Mouse (Mus musculus) stomach, embryonic 15.5 days (tissue): ENCODE results near the gene Olfr462. TPM values are rescaled to one million over a fixed set of nuclear protein-coding genes. Genes with fewer than 3 reads are reported as not detected.

ENCODE experiments used
- ATAC-seq: fragments of 200-750 bp; cut with Nextera tagmentation; 2 replicates; pipeline ENCODE4 v1.8.0; 2017; ENCODE audit warnings: low read depth, moderate number of reproducible peaks, moderate TSS enrichment; ENCODE audit not compliant: insufficient read depth, low FRiP score
- H3K27ac ChIP-seq: fragments of 300-500 bp; sonication (generic); 2 replicates; pipeline ENCODE4 v1.5.1; 2015; ENCODE audit warnings: mild to moderate bottlenecking, inconsistent platforms
- H3K27me3 ChIP-seq: fragments of 300-500 bp; sonication (generic); replicated peaks from 2 replicates; pipeline ENCODE4 v1.6.1; 2015; ENCODE audit warnings: inconsistent platforms
- H3K36me3 ChIP-seq: fragments of 300-500 bp; sonication (generic); 2 replicates; pipeline ENCODE4 v1.6.1; 2015; ENCODE audit warnings: inconsistent platforms
- H3K4me1 ChIP-seq: fragments of 300-500 bp; sonication (generic); 2 replicates; pipeline ENCODE4 v1.6.1; 2015; ENCODE audit warnings: inconsistent platforms
- H3K4me2 ChIP-seq: fragments of 300-500 bp; sonication (generic); 2 replicates; pipeline ENCODE4 v1.6.1; 2015; ENCODE audit warnings: mild to moderate bottlenecking, inconsistent platforms
- H3K4me3 ChIP-seq: fragments of 300-500 bp; sonication (generic); replicated peaks from 2 replicates; pipeline ENCODE4 v1.5.1; 2015; ENCODE audit warnings: inconsistent platforms
- H3K9ac ChIP-seq: fragments of 300-500 bp; sonication (generic); 2 replicates; pipeline ENCODE4 v1.6.1; 2015; ENCODE audit warnings: inconsistent platforms
- H3K9me3 ChIP-seq: fragments of 300-500 bp; sonication (generic); 2 replicates; pipeline ENCODE4 v1.6.1; 2016; ENCODE audit warnings: inconsistent platforms
- WGBS: fragments of 180-500 bp; shearing (Covaris S2); methylation state at CpG from one replicate; pipeline ENCODE4 v1.1.7; 2015; 5-methylcytosine and 5-hydroxymethylcytosine counted together
- polyA plus RNA-seq: library from polyadenylated mRNA; unstranded; fragments of >200 nt; fragmentation: Nextera tagmentation; extraction: Ambion mirVana; gene quantifications from 2 replicates; pipeline ENCODE4 v1.2.1, GENCODE M21; 2015

Gene Olfr462
- polyA plus RNA-seq, result not detected in 2 replicates

DNA sequence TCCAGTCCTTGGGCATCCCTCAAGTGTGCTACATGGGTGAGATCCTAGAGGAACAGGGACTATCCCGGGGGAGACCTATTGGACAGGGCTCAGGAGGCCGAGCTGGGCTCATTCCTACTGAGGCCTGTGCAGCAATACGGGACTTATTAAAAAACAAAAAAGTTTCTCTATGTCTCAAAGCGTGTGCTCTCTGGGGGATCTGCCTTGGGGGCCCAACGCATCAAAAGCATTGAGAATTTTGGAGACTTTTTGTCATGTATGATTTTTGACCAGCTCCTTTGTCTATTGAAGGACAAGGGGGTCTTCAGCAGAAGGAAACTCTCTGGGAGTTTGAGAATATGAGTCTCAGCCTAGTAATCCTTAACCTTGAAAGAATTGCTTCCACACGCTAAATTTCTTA lies at the start of gene Olfr462:
TSS of gene Olfr462 (minus strand) at position 101 of the 400 bp plus-strand sequence.
- no peaks in the 10 kb centered on the region for H3K36me3 ChIP-seq
- H3K9me3 ChIP-seq, result no peaks in the 10 kb centered on the region
- 84% methylated on average over 6 of the region's 6 CpGs for WGBS
- no peak within 1 kb of the TSS for H3K4me2 ChIP-seq
- no peaks in the 10 kb centered on the region for H3K4me1 ChIP-seq
- H3K27me3 ChIP-seq, result no peaks in the 10 kb centered on the region
- no peak within 1 kb of the TSS for H3K9ac ChIP-seq
- no peak within 1 kb of the TSS for H3K27ac ChIP-seq
- H3K4me3 ChIP-seq, result no peak within 1 kb of the TSS
- ATAC-seq, result no peak

DNA sequence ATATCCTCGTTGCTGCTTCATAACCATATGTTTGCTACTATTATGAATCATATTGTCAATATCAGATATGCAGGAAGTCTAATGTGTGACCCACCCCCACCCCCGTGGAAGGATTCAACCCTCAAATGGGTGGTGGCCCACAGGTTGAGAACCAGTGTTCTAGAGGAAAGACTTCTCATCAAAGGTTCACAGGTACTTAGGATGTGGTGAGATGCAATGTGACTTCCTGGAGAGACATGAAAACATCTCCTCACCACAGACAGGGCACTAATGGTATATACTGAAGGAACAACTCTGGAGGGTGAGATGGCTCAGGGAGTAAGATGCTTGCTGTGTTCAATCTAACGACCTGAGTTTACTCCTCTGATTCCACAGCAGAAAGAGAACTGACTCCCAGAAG lies 43.4 kb upstream of the Olfr462 start:
- WGBS, result 65% methylated on average over 3 of the region's 3 CpGs
- H3K9me3 ChIP-seq, result no peaks in the 10 kb centered on the region
- no peaks in the 10 kb centered on the region for H3K27me3 ChIP-seq
- H3K4me2 ChIP-seq, result no peak overlapping the region
- no peak overlapping the region for H3K4me3 ChIP-seq
- no peak for ATAC-seq
- no peak overlapping the region for H3K27ac ChIP-seq
- H3K9ac ChIP-seq, result no peak overlapping the region
- H3K4me1 ChIP-seq, result no peaks in the 10 kb centered on the region
- H3K36me3 ChIP-seq, result no peaks in the 10 kb centered on the region

DNA sequence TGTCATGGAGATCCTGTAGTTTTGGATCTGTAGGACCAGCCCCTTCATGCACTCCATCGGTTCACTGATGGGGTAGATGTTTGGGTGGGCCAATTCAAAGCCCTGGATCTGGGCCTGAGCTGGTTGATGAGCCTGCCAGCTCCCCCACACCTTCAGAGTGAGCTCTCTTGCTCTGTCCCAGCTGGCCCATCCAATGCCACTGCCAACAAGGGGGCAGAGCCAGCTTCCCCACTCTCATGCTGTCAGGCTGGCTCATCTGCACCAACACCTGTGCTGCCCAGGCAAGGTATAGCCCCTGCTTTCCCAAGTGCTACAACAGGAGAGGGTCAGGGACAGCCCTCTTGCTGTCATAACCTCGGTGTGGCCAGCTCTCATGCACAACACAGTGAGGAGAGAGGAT lies 41.7 kb upstream of the Olfr462 start:
- 78% methylated on average over 2 of the region's 2 CpGs for WGBS
- H3K27ac ChIP-seq, result no peak overlapping the region
- no peak overlapping the region for H3K4me3 ChIP-seq
- no peaks in the 10 kb centered on the region for H3K4me1 ChIP-seq
- no peak overlapping the region for H3K9ac ChIP-seq
- H3K4me2 ChIP-seq, result no peak overlapping the region
- no peak for ATAC-seq
- H3K36me3 ChIP-seq, result no peaks in the 10 kb centered on the region
- H3K27me3 ChIP-seq, result no peaks in the 10 kb centered on the region
- no peaks in the 10 kb centered on the region for H3K9me3 ChIP-seq

DNA sequence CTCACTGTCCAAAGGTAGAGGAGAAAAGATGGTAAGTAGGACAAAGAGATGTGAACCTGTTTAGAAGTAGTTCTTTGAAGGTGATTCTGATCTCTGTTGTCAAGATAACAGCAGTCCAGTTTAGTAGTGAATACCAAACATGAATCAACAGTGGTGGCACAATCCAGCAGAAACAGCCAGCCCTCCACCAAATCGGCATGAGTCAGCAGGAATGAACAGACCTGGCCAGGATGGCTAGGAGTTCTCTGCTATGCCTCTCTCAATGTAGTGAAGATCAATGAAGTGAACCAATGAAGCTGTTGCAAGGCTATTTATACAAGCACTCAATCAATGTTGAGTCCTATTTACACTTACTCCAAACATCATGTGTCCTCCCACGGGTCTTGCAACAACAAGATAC lies 38.3 kb upstream of the Olfr462 start:
- Histone ChIP-seq H3K9ac (no peak overlapping the region), H3K4me2 (no peak overlapping the region), H3K4me3 (no peak overlapping the region), H3K9me3 (no peaks in the 10 kb centered on the region), H3K36me3 (no peaks in the 10 kb centered on the region), H3K4me1 (no peaks in the 10 kb centered on the region), H3K27me3 (no peaks in the 10 kb centered on the region), H3K27ac (no peak overlapping the region)
- WGBS, result 74% methylated on average over 2 of the region's 2 CpGs
- ATAC-seq, result no peak

DNA sequence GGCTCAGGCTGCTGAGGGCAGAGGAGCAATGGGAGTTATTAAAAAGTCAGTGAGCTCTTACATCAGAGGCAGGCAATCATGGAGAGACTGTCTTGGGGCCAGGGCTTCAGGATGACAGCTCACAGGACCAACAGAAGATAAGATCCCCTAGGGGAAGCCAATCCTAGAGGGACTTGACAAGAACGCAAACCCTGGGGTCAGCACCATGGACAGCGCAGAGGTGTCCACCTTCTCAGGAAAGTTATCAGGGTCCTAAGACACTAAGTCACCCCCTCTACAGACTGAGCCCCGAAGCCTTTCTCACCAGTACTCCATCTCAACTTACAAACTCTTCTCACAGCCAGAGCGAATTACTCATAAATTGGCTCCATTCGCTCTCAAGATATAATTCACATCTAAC lies 28.9 kb upstream of the Olfr462 start, which contains the start of gene Olfr464:
TSS of gene Olfr464 (minus strand) at position 2 of the 400 bp plus-strand sequence.
- Histone ChIP-seq H3K27me3 (no peaks in the 10 kb centered on the region), H3K4me1 (no peaks in the 10 kb centered on the region), H3K4me3 (no peak within 1 kb of the TSS), H3K36me3 (no peaks in the 10 kb centered on the region), H3K4me2 (no peak within 1 kb of the TSS), H3K9me3 (no peaks in the 10 kb centered on the region), H3K9ac (no peak within 1 kb of the TSS), H3K27ac (no peak within 1 kb of the TSS)
- ATAC-seq, result no peak
- WGBS, result 33% methylated on average over 5 of the region's 5 CpGs

DNA sequence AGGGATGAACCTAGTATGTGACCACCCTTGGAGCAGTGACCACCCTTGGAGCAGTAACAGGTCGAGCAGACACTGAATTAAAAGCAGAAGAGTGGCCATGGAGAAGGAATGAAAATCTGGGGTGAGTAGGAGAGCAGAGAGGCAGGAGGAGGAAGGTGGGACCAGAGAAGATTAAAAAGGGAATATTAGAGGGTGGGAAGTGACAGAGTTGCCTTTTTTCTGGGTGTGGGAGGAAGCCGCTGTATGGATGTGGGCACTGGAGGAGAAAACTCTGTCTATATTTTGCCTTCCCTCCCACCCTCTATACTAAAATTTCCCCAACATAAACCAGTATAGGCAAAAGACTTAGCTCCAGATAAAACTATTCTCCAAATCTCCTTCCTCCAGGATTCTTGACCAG lies 28.2 kb upstream of the Olfr462 start:
- Histone ChIP-seq H3K36me3 (no peaks in the 10 kb centered on the region), H3K9me3 (no peaks in the 10 kb centered on the region), H3K27ac (no peak overlapping the region), H3K4me2 (no peak overlapping the region), H3K9ac (no peak overlapping the region), H3K4me3 (no peak overlapping the region), H3K4me1 (no peaks in the 10 kb centered on the region), H3K27me3 (no peaks in the 10 kb centered on the region)
- no peak for ATAC-seq
- 67% methylated on average over 2 of the region's 2 CpGs for WGBS

DNA sequence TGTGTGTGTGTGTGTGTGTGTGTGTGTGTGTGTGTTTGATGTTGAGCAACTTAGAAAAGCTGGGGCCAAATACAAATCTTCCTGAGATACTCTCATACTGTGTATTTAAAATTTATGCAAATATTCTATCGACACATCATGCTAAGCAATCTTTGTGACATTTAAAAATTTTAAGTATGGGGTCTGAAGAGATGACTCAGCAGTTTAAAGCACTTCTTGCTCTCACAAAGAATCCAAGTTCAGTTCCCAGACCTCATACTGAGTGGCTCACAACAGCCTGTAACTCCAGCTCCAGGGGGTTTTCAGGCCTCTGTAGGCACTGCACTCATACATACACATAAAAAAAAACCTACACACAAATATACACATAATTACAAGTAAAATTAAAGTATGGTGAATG lies 23.9 kb upstream of the Olfr462 start:
- no peaks in the 10 kb centered on the region for H3K27me3 ChIP-seq
- H3K9ac ChIP-seq, result no peak overlapping the region
- no peak overlapping the region for H3K4me2 ChIP-seq
- WGBS, result 95% methylated on average over 1 of the region's 1 CpGs
- H3K27ac ChIP-seq, result no peak overlapping the region
- no peaks in the 10 kb centered on the region for H3K4me1 ChIP-seq
- H3K36me3 ChIP-seq, result no peaks in the 10 kb centered on the region
- no peak for ATAC-seq
- H3K9me3 ChIP-seq, result no peaks in the 10 kb centered on the region
- no peak overlapping the region for H3K4me3 ChIP-seq

DNA sequence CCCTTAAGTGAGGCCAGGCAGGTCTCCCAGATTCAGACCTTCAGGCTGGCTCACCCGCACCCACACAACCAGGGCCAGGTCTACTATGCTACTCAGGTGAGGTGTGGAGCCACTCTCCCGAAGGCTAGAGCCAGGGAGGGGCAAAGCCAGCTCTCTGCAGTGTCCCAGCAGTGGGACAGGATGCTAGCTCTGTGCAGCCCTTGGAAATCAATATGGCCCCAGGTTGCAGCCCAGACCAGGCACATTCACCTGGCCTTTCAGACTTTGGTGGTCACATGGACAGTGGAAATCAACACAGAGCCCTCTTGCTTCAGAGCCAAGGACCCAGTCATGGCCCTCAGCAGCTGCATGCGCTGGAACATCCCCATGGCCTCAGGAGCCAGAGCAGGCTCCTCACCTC lies 12.3 kb upstream of the Olfr462 start:
- 71% methylated on average over 3 of the region's 3 CpGs for WGBS
- no peak overlapping the region for H3K4me2 ChIP-seq
- H3K4me1 ChIP-seq, result no peaks in the 10 kb centered on the region
- ATAC-seq, result no peak
- H3K9ac ChIP-seq, result no peak overlapping the region
- H3K36me3 ChIP-seq, result no peaks in the 10 kb centered on the region
- H3K4me3 ChIP-seq, result no peak overlapping the region
- H3K27me3 ChIP-seq, result no peaks in the 10 kb centered on the region
- H3K27ac ChIP-seq, result no peak overlapping the region
- H3K9me3 ChIP-seq, result no peaks in the 10 kb centered on the region

DNA sequence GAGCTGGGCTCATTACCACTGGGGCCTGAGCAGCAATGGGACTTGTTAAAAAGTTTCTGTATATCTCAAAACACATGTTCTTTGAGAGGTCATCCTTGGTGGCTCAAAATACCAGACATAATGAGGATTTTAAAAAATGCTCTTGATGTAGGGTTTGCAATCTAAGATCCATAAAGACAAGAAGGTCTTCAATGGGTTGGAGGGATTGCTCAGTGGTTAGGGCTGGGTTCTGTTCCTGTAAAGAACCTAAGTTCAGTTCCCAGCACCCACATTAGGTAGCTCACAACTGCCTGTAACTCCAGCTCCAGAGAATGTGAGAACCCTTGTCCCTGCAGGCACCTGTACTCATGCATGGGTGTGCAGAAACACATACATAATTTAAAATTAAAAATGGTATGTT lies 5.2 kb upstream of the Olfr462 start, which contains the start of gene Olfr463:
TSS of gene Olfr463 (minus strand) at position 101 of the 400 bp plus-strand sequence.
- Histone ChIP-seq H3K4me3 (no peak within 1 kb of the TSS), H3K36me3 (no peaks in the 10 kb centered on the region), H3K9me3 (no peaks in the 10 kb centered on the region), H3K9ac (no peak within 1 kb of the TSS), H3K4me2 (no peak within 1 kb of the TSS), H3K4me1 (no peaks in the 10 kb centered on the region), H3K27me3 (no peaks in the 10 kb centered on the region), H3K27ac (no peak within 1 kb of the TSS)
- no peak for ATAC-seq

DNA sequence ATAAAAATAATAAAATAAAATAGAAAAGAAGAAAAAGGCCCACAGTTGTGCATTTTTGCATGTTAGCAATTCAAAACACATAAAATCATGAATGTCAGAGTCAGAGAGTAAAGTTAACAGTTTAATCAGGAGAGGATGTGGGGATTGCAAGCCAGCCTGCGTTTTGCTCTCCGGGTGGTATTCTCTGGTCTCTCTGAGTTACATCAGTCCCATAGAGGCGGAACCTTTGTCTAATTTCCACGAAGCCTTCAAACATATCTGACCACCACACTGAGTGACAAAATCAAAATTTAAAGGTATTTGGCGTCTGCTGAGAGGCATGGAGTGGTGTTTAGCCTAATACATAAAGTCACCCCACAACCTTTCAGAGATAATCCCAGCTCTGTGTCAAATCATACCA lies 7.2 kb downstream of the Olfr462 start:
- Histone ChIP-seq H3K9me3 (no peaks in the 10 kb centered on the region), H3K36me3 (no peaks in the 10 kb centered on the region), H3K4me1 (no peaks in the 10 kb centered on the region), H3K9ac (no peak overlapping the region), H3K4me2 (no peak overlapping the region), H3K27me3 (no peaks in the 10 kb centered on the region), H3K4me3 (no peak overlapping the region), H3K27ac (no peak overlapping the region)
- 73% methylated on average over 5 of the region's 5 CpGs for WGBS
- ATAC-seq, result no peak

DNA sequence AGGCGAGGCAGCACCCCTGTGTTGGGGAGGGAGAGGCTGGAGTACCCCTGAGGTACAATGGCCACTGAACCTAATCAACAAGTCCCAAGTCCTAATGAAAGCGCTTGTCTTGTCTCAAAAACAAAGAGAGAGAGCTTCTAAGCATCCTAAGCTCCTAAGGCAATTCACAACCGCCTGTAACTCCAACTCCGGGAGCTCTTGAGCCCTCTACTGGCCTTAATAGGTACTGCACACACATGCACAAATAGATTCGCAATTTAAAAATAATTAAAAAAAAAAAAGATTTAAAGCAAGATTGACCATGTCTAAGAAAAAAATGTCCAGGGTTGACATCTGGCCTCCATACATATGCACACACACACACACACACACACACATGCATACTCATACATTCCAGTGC lies 8.6 kb downstream of the Olfr462 start:
- WGBS, result 44% methylated on average over 5 of the region's 5 CpGs
- Histone ChIP-seq H3K27me3 (no peaks in the 10 kb centered on the region), H3K36me3 (no peaks in the 10 kb centered on the region), H3K4me2 (no peak overlapping the region), H3K9ac (no peak overlapping the region), H3K27ac (no peak overlapping the region), H3K4me1 (no peaks in the 10 kb centered on the region), H3K4me3 (no peak overlapping the region), H3K9me3 (no peaks in the 10 kb centered on the region)
- ATAC-seq, result no peak

DNA sequence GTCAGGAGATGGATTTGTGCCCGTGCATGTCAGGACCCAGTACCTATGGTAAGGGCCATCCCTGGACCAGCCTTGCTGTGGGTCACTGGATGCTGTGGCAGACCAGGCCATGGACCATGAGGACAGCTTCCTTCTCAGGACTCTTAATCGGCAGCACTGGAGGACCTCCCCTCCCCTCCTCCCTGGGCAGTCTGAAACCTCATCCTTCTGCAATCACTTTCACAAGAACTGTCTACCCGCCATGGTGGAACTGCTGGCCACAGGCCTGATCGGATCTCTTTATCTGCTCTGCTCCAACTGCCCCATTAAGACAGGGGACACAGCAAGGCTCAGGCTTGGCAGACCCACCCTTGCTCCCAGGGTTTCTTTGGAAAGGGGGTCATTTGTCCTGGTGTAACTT lies 10.4 kb downstream of the Olfr462 start:
- Histone ChIP-seq H3K4me1 (no peaks in the 10 kb centered on the region), H3K4me2 (no peak overlapping the region), H3K9me3 (no peaks in the 10 kb centered on the region), H3K4me3 (no peak overlapping the region), H3K27me3 (no peaks in the 10 kb centered on the region), H3K27ac (no peak overlapping the region), H3K9ac (no peak overlapping the region), H3K36me3 (no peaks in the 10 kb centered on the region)
- ATAC-seq, result no peak
- 62% methylated on average over 4 of the region's 4 CpGs for WGBS

DNA sequence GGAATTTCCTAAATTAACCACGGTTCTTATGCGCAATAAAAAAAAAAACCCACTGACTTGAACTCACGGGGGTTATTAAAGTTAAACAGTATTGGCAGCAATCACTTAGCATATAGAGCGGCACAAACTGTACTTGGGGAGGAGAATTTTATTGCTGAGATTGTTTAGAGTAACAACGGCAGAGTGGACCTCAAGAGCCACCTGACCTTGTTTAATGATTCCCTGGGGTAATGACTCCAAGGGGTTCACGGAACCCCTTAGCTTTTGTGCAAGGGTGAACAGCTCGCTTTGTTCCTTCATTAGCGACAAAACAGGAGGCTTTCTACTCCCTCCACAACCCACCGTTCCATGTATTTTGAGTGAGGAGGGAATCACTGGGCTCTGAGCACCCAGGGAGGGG lies 12.2 kb downstream of the Olfr462 start:
- WGBS, result 67% methylated on average over 9 of the region's 9 CpGs
- H3K9ac ChIP-seq, result no peak overlapping the region
- no peaks in the 10 kb centered on the region for H3K4me1 ChIP-seq
- no peak for ATAC-seq
- no peaks in the 10 kb centered on the region for H3K36me3 ChIP-seq
- no peak overlapping the region for H3K4me3 ChIP-seq
- H3K27ac ChIP-seq, result no peak overlapping the region
- no peaks in the 10 kb centered on the region for H3K9me3 ChIP-seq
- H3K4me2 ChIP-seq, result no peak overlapping the region
- H3K27me3 ChIP-seq, result no peaks in the 10 kb centered on the region
